Mouse (Mus musculus) E14TG2a.4 (cell line): ENCODE data around the gene Ubr2.

Source experiments
- CTCF ChIP-seq: conservative IDR thresholded peaks from 2 replicates; pipeline ENCODE4 v1.5.1; 2014; ENCODE audit warnings: low read length
- POU5F1 ChIP-seq: IDR thresholded peaks from 2 replicates; pipeline ENCODE4 v1.6.1; 2014; ENCODE audit warnings: low read length, borderline replicate concordance

GRCm38 (mm10) chr17:46933557-46934348 lies 76.6 kb downstream of the Ubr2 start:
- TF ChIP-seq CTCF, result peak; percentile 71
- no peak for TF ChIP-seq POU5F1
